Mouse (Mus musculus) adrenal gland, postnatal 10 days (tissue): ENCODE data around the gene Shprh. TPM values are rescaled to one million over a fixed set of nuclear protein-coding genes. Genes with fewer than 3 reads are reported as not detected.
"Not testable (repeated sequence)": the region's sequence is repeated elsewhere in the genome, so short reads cannot be mapped to it uniquely, and the experiment has no call there.

Source experiments
- DNase-seq: peaks from one replicate; pipeline ENCODE4 v3.0.0; 2021; ENCODE audit warnings: mixed read lengths
- long read RNA-seq, 2 experiments: library from polyadenylated mRNA; stranded (forward); transcript quantifications; one replicate each; pipeline ENCODE4 v2.0.0; 2021
- total RNA-seq, 2 experiments: library from RNA; stranded (reverse); gene quantifications; 2 replicates each; pipeline ENCODE4 v1.2.3; 2021

Gene Shprh
- total RNA-seq: 10 to 100 TPM; 20.8 to 26.2 TPM
- long read RNA-seq, experiment 1, partial matches to known transcripts: 3 of 5 reads
- long read RNA-seq, experiment 1, other reads (novel, unspliced or antisense): 2 of 5 reads
- long read RNA-seq, experiment 2, full-length matches to known transcripts: 4 of 8 reads
- long read RNA-seq, experiment 2, partial matches to known transcripts: 1 of 8 reads
- long read RNA-seq, experiment 2, other reads (novel, unspliced or antisense): 3 of 8 reads

- peak; percentile 98 for DNase-seq
Observed at GRCm38 (mm10) chr10:11148884-11149741, at the start of gene Shprh. TSS of gene Shprh (plus strand) at chr10:11149427.

GRCm38 (mm10) chr10:11121781-11122180 lies 27.4 kb upstream of the Shprh start:
- no peak for DNase-seq

GRCm38 (mm10) chr10:11145580-11145979 lies 3.6 kb upstream of the Shprh start:
- DNase-seq: no peak

- DNase-seq: no peak
Observed at GRCm38 (mm10) chr10:11148446-11148845, 781 bp upstream of the Shprh start.

- DNase-seq: no peak
Observed at GRCm38 (mm10) chr10:11149742-11150125, 507 bp downstream of the Shprh start.

- no peak for DNase-seq
Observed at GRCm38 (mm10) chr10:11151644-11152043, 2.4 kb downstream of the Shprh start.

GRCm38 (mm10) chr10:11157039-11157438 lies 7.8 kb downstream of the Shprh start:
- DNase-seq: no peak

- no peak for DNase-seq
Observed at GRCm38 (mm10) chr10:11164537-11164936, 15.3 kb downstream of the Shprh start.

- no peak for DNase-seq
Observed at GRCm38 (mm10) chr10:11170252-11170651, 21.0 kb downstream of the Shprh start.

- DNase-seq: no peak
Observed at GRCm38 (mm10) chr10:11171615-11172014, 22.4 kb downstream of the Shprh start.

- DNase-seq: no peak
Observed at GRCm38 (mm10) chr10:11172519-11172918, 23.3 kb downstream of the Shprh start.

GRCm38 (mm10) chr10:11175801-11176482 lies 26.7 kb downstream of the Shprh start:
- no peak for DNase-seq

- no peak for DNase-seq
Observed at GRCm38 (mm10) chr10:11180077-11180476, 30.9 kb downstream of the Shprh start.

- no peak for DNase-seq
Observed at GRCm38 (mm10) chr10:11197341-11197740, 48.1 kb downstream of the Shprh start.

- DNase-seq: peak; percentile 54
Observed at GRCm38 (mm10) chr10:11198346-11198745, 49.1 kb downstream of the Shprh start.

- DNase-seq: no peak
Observed at GRCm38 (mm10) chr10:11199980-11200379, 50.8 kb downstream of the Shprh start.

- not testable (repeated sequence) for DNase-seq
Observed at GRCm38 (mm10) chr10:11205883-11206282, 56.7 kb downstream of the Shprh start.

GRCm38 (mm10) chr10:11208670-11209069 lies 59.4 kb downstream of the Shprh start:
- no peak for DNase-seq

GRCm38 (mm10) chr10:11212003-11212402 lies 62.8 kb downstream of the Shprh start:
- no peak for DNase-seq

GRCm38 (mm10) chr10:11226442-11226841 lies 77.2 kb downstream of the Shprh start:
- DNase-seq: no peak

- DNase-seq: no peak
Observed at GRCm38 (mm10) chr10:11229545-11230178, 80.4 kb downstream of the Shprh start.

GRCm38 (mm10) chr10:11233208-11233607 lies 84.0 kb downstream of the Shprh start:
- no peak for DNase-seq

GRCm38 (mm10) chr10:11242988-11243387 lies 93.8 kb downstream of the Shprh start:
- DNase-seq: not testable (repeated sequence)
